Mouse (Mus musculus): Measurements from ENCODE around the gene Teddm1a. TPM values are rescaled to one million over a fixed set of nuclear protein-coding genes. Genes with fewer than 3 reads are reported as not detected.

Teddm1a gene
- polyA plus RNA-seq, 1 experiment from 2014 or later, result not detected

- ATAC-seq (ENCODE audit: low FRiP score) (no peak), DNase-seq (ENCODE audit: low spot score) (no peak)
- Histone ChIP-seq H3K9me3 (ENCODE audit: control insufficient read depth, low read length) (no peaks in the 10 kb centered on the region), H3K4me3 (replicated peaks; ENCODE audit: low read length) (no peak overlapping the region), H3K27ac (no peak overlapping the region), H3K27me3 (ENCODE audit: control insufficient read depth, insufficient read depth, low read length) (no peaks in the 10 kb centered on the region), H3K4me1 (replicated peaks; ENCODE audit: control insufficient read depth, insufficient read depth, low read length) (no peaks in the 10 kb centered on the region), H3K36me3 (replicated peaks; ENCODE audit: control insufficient read depth, insufficient read depth) (peaks cover 64% of the 10 kb centered on the region), H3K4me2 (replicated peaks) (no peak overlapping the region), H3K9ac (no peak overlapping the region)
- 93% methylated on average over 5 of the region's 5 CpGs for WGBS
These were observed 18.9 kb downstream of the Teddm1a start for GRCm38 (mm10) chr1:153910423-153910822.

- H3K9me3 ChIP-seq (ENCODE audit: control insufficient read depth, low read length), result no peaks in the 10 kb centered on the region
- ATAC-seq (ENCODE audit: low FRiP score) (no peak), DNase-seq (ENCODE audit: low spot score) (no peak)
- no peak overlapping the region for H3K4me2 ChIP-seq (replicated peaks)
- H3K4me3 ChIP-seq (replicated peaks; ENCODE audit: low read length), result no peak overlapping the region
- H3K27me3 ChIP-seq (ENCODE audit: control insufficient read depth, insufficient read depth, low read length), result no peaks in the 10 kb centered on the region
- no peak overlapping the region for H3K27ac ChIP-seq
- WGBS, result 89% methylated on average over 6 of the region's 6 CpGs
- peaks cover 54% of the 10 kb centered on the region for H3K36me3 ChIP-seq (replicated peaks; ENCODE audit: control insufficient read depth, insufficient read depth)
- no peaks in the 10 kb centered on the region for H3K4me1 ChIP-seq (replicated peaks; ENCODE audit: control insufficient read depth, insufficient read depth, low read length)
- no peak overlapping the region for H3K9ac ChIP-seq
These were observed 19.8 kb downstream of the Teddm1a start for GRCm38 (mm10) chr1:153911276-153911795.

GRCm38 (mm10) chr1:153913869-153914268, 22.3 kb downstream of the Teddm1a start:
- no peak for DNase-seq (ENCODE audit: low spot score)
- H3K9ac ChIP-seq, result no peak overlapping the region
- H3K4me2 ChIP-seq (replicated peaks), result no peak overlapping the region
- H3K27ac ChIP-seq, result no peak overlapping the region
- ATAC-seq (ENCODE audit: low FRiP score), result no peak
- no peaks in the 10 kb centered on the region for H3K27me3 ChIP-seq (ENCODE audit: control insufficient read depth, insufficient read depth, low read length)
- no peaks in the 10 kb centered on the region for H3K9me3 ChIP-seq (ENCODE audit: control insufficient read depth, low read length)
- 85% methylated on average over 3 of the region's 3 CpGs for WGBS
- peaks cover 29% of the 10 kb centered on the region for H3K36me3 ChIP-seq (replicated peaks; ENCODE audit: control insufficient read depth, insufficient read depth)
- H3K4me1 ChIP-seq (replicated peaks; ENCODE audit: control insufficient read depth, insufficient read depth, low read length), result no peaks in the 10 kb centered on the region
- no peak overlapping the region for H3K4me3 ChIP-seq (replicated peaks; ENCODE audit: low read length)

GRCm38 (mm10) chr1:153918521-153919206, 27.1 kb downstream of the Teddm1a start:
- DNase-seq (ENCODE audit: low spot score) (no peak), ATAC-seq (ENCODE audit: low FRiP score) (no peak)
- Histone ChIP-seq H3K9me3 (ENCODE audit: control insufficient read depth, low read length) (no peaks in the 10 kb centered on the region), H3K4me2 (replicated peaks) (no peak overlapping the region), H3K27ac (no peak overlapping the region), H3K4me3 (replicated peaks; ENCODE audit: low read length) (no peak overlapping the region), H3K36me3 (replicated peaks; ENCODE audit: control insufficient read depth, insufficient read depth) (no peaks in the 10 kb centered on the region), H3K27me3 (ENCODE audit: control insufficient read depth, insufficient read depth, low read length) (no peaks in the 10 kb centered on the region), H3K9ac (no peak overlapping the region), H3K4me1 (replicated peaks; ENCODE audit: control insufficient read depth, insufficient read depth, low read length) (no peaks in the 10 kb centered on the region)
- 74% methylated on average over 3 of the region's 3 CpGs for WGBS

- no peak overlapping the region for H3K4me2 ChIP-seq (replicated peaks)
- H3K9ac ChIP-seq, result no peak overlapping the region
- no peak overlapping the region for H3K4me3 ChIP-seq (replicated peaks; ENCODE audit: low read length)
- no peaks in the 10 kb centered on the region for H3K36me3 ChIP-seq (replicated peaks; ENCODE audit: control insufficient read depth, insufficient read depth)
- H3K27me3 ChIP-seq (ENCODE audit: control insufficient read depth, insufficient read depth, low read length), result no peaks in the 10 kb centered on the region
- no peaks in the 10 kb centered on the region for H3K9me3 ChIP-seq (ENCODE audit: control insufficient read depth, low read length)
- DNase-seq (ENCODE audit: low spot score) (no peak), ATAC-seq (ENCODE audit: low FRiP score) (no peak)
- H3K4me1 ChIP-seq (replicated peaks; ENCODE audit: control insufficient read depth, insufficient read depth, low read length), result no peaks in the 10 kb centered on the region
- WGBS, result 91% methylated on average over 3 of the region's 3 CpGs
- H3K27ac ChIP-seq, result no peak overlapping the region
These were observed 30.1 kb downstream of the Teddm1a start for GRCm38 (mm10) chr1:153921642-153922041.

GRCm38 (mm10) chr1:153922571-153923021, 31.1 kb downstream of the Teddm1a start:
- Histone ChIP-seq H3K4me1 (replicated peaks; ENCODE audit: control insufficient read depth, insufficient read depth, low read length) (no peaks in the 10 kb centered on the region), H3K27me3 (ENCODE audit: control insufficient read depth, insufficient read depth, low read length) (no peaks in the 10 kb centered on the region), H3K9ac (no peak overlapping the region), H3K4me2 (replicated peaks) (no peak overlapping the region), H3K36me3 (replicated peaks; ENCODE audit: control insufficient read depth, insufficient read depth) (no peaks in the 10 kb centered on the region), H3K27ac (no peak overlapping the region), H3K9me3 (ENCODE audit: control insufficient read depth, low read length) (no peaks in the 10 kb centered on the region), H3K4me3 (replicated peaks; ENCODE audit: low read length) (no peak overlapping the region)
- DNase-seq (ENCODE audit: low spot score) (no peak), ATAC-seq (ENCODE audit: low FRiP score) (no peak)
- WGBS, result 52% methylated on average over 5 of the region's 5 CpGs

- Histone ChIP-seq H3K4me3 (replicated peaks; ENCODE audit: low read length) (no peak overlapping the region), H3K36me3 (replicated peaks; ENCODE audit: control insufficient read depth, insufficient read depth) (no peaks in the 10 kb centered on the region), H3K4me1 (replicated peaks; ENCODE audit: control insufficient read depth, insufficient read depth, low read length) (no peaks in the 10 kb centered on the region), H3K4me2 (replicated peaks) (no peak overlapping the region), H3K27me3 (ENCODE audit: control insufficient read depth, insufficient read depth, low read length) (no peaks in the 10 kb centered on the region), H3K9ac (no peak overlapping the region), H3K9me3 (ENCODE audit: control insufficient read depth, low read length) (no peaks in the 10 kb centered on the region), H3K27ac (no peak overlapping the region)
- no peak for DNase-seq (ENCODE audit: low spot score)
- ATAC-seq (ENCODE audit: low FRiP score), result no peak
- WGBS, result 94% methylated on average over 6 of the region's 6 CpGs
These were observed 33.1 kb downstream of the Teddm1a start for GRCm38 (mm10) chr1:153924395-153925385.

- DNase-seq (ENCODE audit: low spot score) (no peak), ATAC-seq (ENCODE audit: low FRiP score) (no peak)
- no peak overlapping the region for H3K9ac ChIP-seq
- no peaks in the 10 kb centered on the region for H3K9me3 ChIP-seq (ENCODE audit: control insufficient read depth, low read length)
- no peak overlapping the region for H3K4me2 ChIP-seq (replicated peaks)
- no peak overlapping the region for H3K4me3 ChIP-seq (replicated peaks; ENCODE audit: low read length)
- H3K27me3 ChIP-seq (ENCODE audit: control insufficient read depth, insufficient read depth, low read length), result no peaks in the 10 kb centered on the region
- H3K4me1 ChIP-seq (replicated peaks; ENCODE audit: control insufficient read depth, insufficient read depth, low read length), result no peaks in the 10 kb centered on the region
- H3K36me3 ChIP-seq (replicated peaks; ENCODE audit: control insufficient read depth, insufficient read depth), result no peaks in the 10 kb centered on the region
- H3K27ac ChIP-seq, result no peak overlapping the region
- WGBS, result 82% methylated on average over 2 of the region's 2 CpGs
These were observed 38.9 kb downstream of the Teddm1a start for GRCm38 (mm10) chr1:153930431-153930830.

GRCm38 (mm10) chr1:153933772-153934171, 42.2 kb downstream of the Teddm1a start:
- ATAC-seq (ENCODE audit: low FRiP score), result no peak
- H3K9ac ChIP-seq, result no peak overlapping the region
- H3K4me1 ChIP-seq (replicated peaks; ENCODE audit: control insufficient read depth, insufficient read depth, low read length), result no peaks in the 10 kb centered on the region
- H3K27me3 ChIP-seq (ENCODE audit: control insufficient read depth, insufficient read depth, low read length), result no peaks in the 10 kb centered on the region
- H3K36me3 ChIP-seq (replicated peaks; ENCODE audit: control insufficient read depth, insufficient read depth), result no peaks in the 10 kb centered on the region
- H3K4me3 ChIP-seq (replicated peaks; ENCODE audit: low read length), result no peak overlapping the region
- no peak for DNase-seq (ENCODE audit: low spot score)
- 62% methylated on average over 1 of the region's 1 CpGs for WGBS
- H3K27ac ChIP-seq, result no peak overlapping the region
- no peak overlapping the region for H3K4me2 ChIP-seq (replicated peaks)
- H3K9me3 ChIP-seq (ENCODE audit: control insufficient read depth, low read length), result no peaks in the 10 kb centered on the region
